Mouse (Mus musculus) hindbrain, embryonic 15.5 days (tissue): Measurements from ENCODE around the gene Pcare. TPM values are rescaled to one million over a fixed set of nuclear protein-coding genes. Genes with fewer than 3 reads are reported as not detected.

Source experiments
- ATAC-seq: fragments of 200-750 bp; cut with Nextera tagmentation; 2 replicates; pipeline ENCODE4 v1.8.0; 2017; ENCODE audit warnings: low read depth, moderate number of reproducible peaks, moderate TSS enrichment; ENCODE audit not compliant: low FRiP score
- H3K27ac ChIP-seq: fragments of 300-500 bp; sonication (generic); replicated peaks from 2 replicates; pipeline ENCODE4 v1.5.1; 2015; ENCODE audit warnings: mild to moderate bottlenecking, inconsistent platforms
- H3K27me3 ChIP-seq: fragments of 300-500 bp; sonication (generic); 2 replicates; pipeline ENCODE4 v1.6.1; 2015; ENCODE audit warnings: control low read depth, inconsistent platforms
- H3K36me3 ChIP-seq: fragments of 300-500 bp; sonication (generic); 2 replicates; pipeline ENCODE4 v1.6.1; 2015; ENCODE audit warnings: control low read depth, inconsistent platforms
- H3K4me1 ChIP-seq: fragments of 300-500 bp; sonication (generic); replicated peaks from 2 replicates; pipeline ENCODE4 v1.6.1; 2015; ENCODE audit warnings: control low read depth, inconsistent platforms
- H3K4me2 ChIP-seq: fragments of 300-500 bp; sonication (generic); 2 replicates; pipeline ENCODE4 v1.6.1; 2015; ENCODE audit warnings: moderate library complexity, mild to moderate bottlenecking, inconsistent platforms
- H3K4me3 ChIP-seq: fragments of 300-500 bp; sonication (generic); 2 replicates; pipeline ENCODE4 v1.5.1; 2015; ENCODE audit warnings: mild to moderate bottlenecking, inconsistent platforms
- H3K9ac ChIP-seq: fragments of 300-500 bp; sonication (generic); 2 replicates; pipeline ENCODE4 v1.6.1; 2015; ENCODE audit warnings: inconsistent platforms
- H3K9me3 ChIP-seq: fragments of 300-500 bp; sonication (generic); 2 replicates; pipeline ENCODE4 v1.6.1; 2016; ENCODE audit warnings: control low read depth, inconsistent platforms
- WGBS: fragments of 180-500 bp; shearing (Covaris S2); methylation state at CpG from one replicate; pipeline ENCODE4 v1.1.7; 2015; 5-methylcytosine and 5-hydroxymethylcytosine counted together
- polyA plus RNA-seq: library from polyadenylated mRNA; unstranded; fragments of >200 nt; fragmentation: Nextera tagmentation; extraction: Ambion mirVana; gene quantifications from 2 replicates; pipeline ENCODE4 v1.2.1, GENCODE M21; 2015

Gene Pcare
- polyA plus RNA-seq, 1 experiment from 2014 or later: not detected

GRCm38 (mm10) chr17:71695151-71695550 lies 57.5 kb downstream of the Pcare start:
- no peaks in the 10 kb centered on the region for H3K27me3 ChIP-seq
- no peak for ATAC-seq
- no peaks in the 10 kb centered on the region for H3K36me3 ChIP-seq
- no peak overlapping the region for H3K27ac ChIP-seq
- H3K4me2 ChIP-seq: no peak overlapping the region
- no peak overlapping the region for H3K4me3 ChIP-seq
- H3K9me3 ChIP-seq: no peaks in the 10 kb centered on the region
- H3K9ac ChIP-seq: no peak overlapping the region
- H3K4me1 ChIP-seq: peaks cover 17% of the 10 kb centered on the region
- 86% methylated on average over 8 of the region's 8 CpGs for WGBS

- 59% methylated on average over 8 of the region's 8 CpGs for WGBS
- no peaks in the 10 kb centered on the region for H3K36me3 ChIP-seq
- no peak overlapping the region for H3K4me3 ChIP-seq
- peaks cover 17% of the 10 kb centered on the region for H3K4me1 ChIP-seq
- H3K9me3 ChIP-seq: no peaks in the 10 kb centered on the region
- no peak overlapping the region for H3K4me2 ChIP-seq
- no peak for ATAC-seq
- H3K27me3 ChIP-seq: no peaks in the 10 kb centered on the region
- H3K9ac ChIP-seq: no peak overlapping the region
- no peak overlapping the region for H3K27ac ChIP-seq
Observed at GRCm38 (mm10) chr17:71693780-71694179, 58.9 kb downstream of the Pcare start.

Other genes starting within 250 kb of the Pcare start
- gene Ndc80, start 226.0 kb downstream of the Pcare start, polyA plus RNA-seq: 8.1 and 9.9 TPM in 2 replicates
- 1.2 and 1.5 TPM in 2 replicates for gene Spdya, start 200.8 kb downstream of the Pcare start, polyA plus RNA-seq
- gene Wdr43, start 137.0 kb downstream of the Pcare start, polyA plus RNA-seq: 43.2 and 45.4 TPM in 2 replicates
- 0.45 and 0.75 TPM in 2 replicates for gene Togaram2, start 79.6 kb downstream of the Pcare start, polyA plus RNA-seq
- 14.4 and 16.2 TPM in 2 replicates for gene Clip4, start 15.6 kb upstream of the Pcare start, polyA plus RNA-seq